Comparison of ENCODE assay signal across 23 mouse cellular contexts in genomic region chr3:146680625-146681024, GRCm38 (mm10). TPM values are rescaled to one million over a fixed set of nuclear protein-coding genes. Genes with fewer than 3 reads are reported as not detected.
"Had no signal": no experiment of that assay in that cellular context is flagged by ENCODE, and none has a peak within 500 bp of the region (broad histone marks: within the 10 kb centered on the region; RNA-seq: fewer than 3 reads in every experiment).

No protein-coding gene starts in this region.

- H3K27ac ChIP-seq: neural tube, embryonic 13.5 days; neural tube, embryonic 15.5 days; stomach, embryonic 15.5 days; stomach, postnatal 0 days had no signal

- H3K9me3 ChIP-seq: neural tube, embryonic 13.5 days; neural tube, embryonic 15.5 days; stomach, embryonic 15.5 days had no signal

- DNase-seq: retina, postnatal 1 day; right cerebral cortex, adult 18-20 months; right cerebral cortex, postnatal 14 days; right cerebral cortex, postnatal 25 days; right cerebral cortex, postnatal 4 days; spleen, adult 18-20 months; thymus, adult 18-20 months; thymus, adult 2 months; thymus, postnatal 14 days; thymus, postnatal 25 days; thymus, postnatal 36 days; thymus, postnatal 4 days had no signal

- H3K27me3 ChIP-seq: stomach, embryonic 15.5 days had no signal

- H3K4me3 ChIP-seq: neural tube, embryonic 13.5 days; neural tube, embryonic 15.5 days; stomach, embryonic 15.5 days had no signal

- H3K9ac ChIP-seq: neural tube, embryonic 13.5 days; neural tube, embryonic 15.5 days; stomach, embryonic 15.5 days had no signal

- H3K4me2 ChIP-seq: neural tube, embryonic 13.5 days; neural tube, embryonic 15.5 days; stomach, embryonic 15.5 days had no signal

- H3K36me3 ChIP-seq: neural tube, embryonic 13.5 days; neural tube, embryonic 15.5 days; stomach, embryonic 15.5 days had no signal

RNA-seq across cellular contexts. Expression of gene Samd13, which starts 4.8 kb away (rescaled TPM):
- polyA plus RNA-seq: small intestine, adult 2 months; testis, adult 2 months; thymus, adult 2 months had no signal

RNA-seq across cellular contexts. Expression of gene 4930503B20Rik, which starts 29.5 kb away (rescaled TPM):
- polyA plus RNA-seq: neural tube, embryonic 13.5 days; neural tube, embryonic 14.5 days; neural tube, embryonic 15.5 days; small intestine, adult 2 months; spleen, adult 2 months; stomach, embryonic 14.5 days; stomach, embryonic 15.5 days; stomach, embryonic 16.5 days; stomach, postnatal 0 days; thymus, postnatal 0 days had no signal
